Mouse (Mus musculus) thymus, adult 18-20 months (tissue): ENCODE data around the gene Olfr373.
"Not testable (repeated sequence)": the region's sequence is repeated elsewhere in the genome, so short reads cannot be mapped to it uniquely, and the experiment has no call there.

Experiments used
- DNase-seq, 2 experiments: peaks; one replicate each; pipeline ENCODE4 v3.0.0; 2022; ENCODE audit warnings: mixed read lengths in 2 of 2

The Olfr373 gene

GRCm38 (mm10) chr8:72082877-72083276, at the start of gene Olfr373:
Olfr373 (plus strand) TSS chr8:72083177.
- DNase-seq, result not testable (repeated sequence)

DNA sequence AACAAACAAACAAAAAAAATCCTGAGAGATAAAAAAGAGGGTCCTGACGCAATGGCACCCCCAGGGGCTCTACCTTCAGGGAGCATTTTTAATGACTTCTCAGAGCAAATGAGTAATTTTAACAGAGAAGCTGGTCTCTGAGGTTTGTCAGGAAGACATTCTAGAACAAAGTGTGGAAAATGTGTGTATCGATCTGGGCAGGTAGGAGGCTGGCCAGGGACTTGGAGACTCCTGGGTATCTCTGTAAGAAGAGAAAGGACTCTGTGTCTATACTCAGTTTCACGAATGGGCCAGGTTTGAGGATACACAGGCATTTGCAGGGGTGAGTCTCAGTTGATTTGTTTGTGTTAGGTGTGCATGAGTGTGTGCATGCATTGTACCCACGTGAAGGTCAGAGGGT, 42.1 kb upstream of the Olfr373 start, which contains the start of gene Olfr372:
Olfr372 (plus strand) TSS at position 301 of the 400 bp plus-strand sequence.
- DNase-seq, result not testable (repeated sequence)

DNA sequence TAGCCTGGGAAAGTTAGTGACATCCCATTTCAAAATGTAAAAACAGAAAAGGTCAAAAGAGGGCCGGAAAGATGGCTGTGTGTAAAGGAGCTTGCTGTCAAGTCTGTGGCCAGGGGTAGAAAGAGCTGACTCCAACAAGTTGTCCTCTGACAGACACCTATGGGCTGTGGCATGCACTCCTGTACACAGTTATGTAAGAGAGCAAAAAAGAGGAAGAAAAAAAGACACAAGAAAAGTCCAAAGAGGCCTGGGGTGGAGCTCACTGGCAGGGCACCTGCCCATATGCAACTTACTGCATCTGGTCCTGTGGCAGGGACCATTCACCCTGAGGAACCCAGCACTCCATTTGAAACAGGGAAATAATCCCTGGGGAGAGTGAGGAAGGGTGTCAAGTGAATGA, 40.5 kb upstream of the Olfr373 start:
- DNase-seq, result no peak

GRCm38 (mm10) chr8:72054633-72055032, 28.3 kb upstream of the Olfr373 start:
- not testable (repeated sequence) for DNase-seq

DNA sequence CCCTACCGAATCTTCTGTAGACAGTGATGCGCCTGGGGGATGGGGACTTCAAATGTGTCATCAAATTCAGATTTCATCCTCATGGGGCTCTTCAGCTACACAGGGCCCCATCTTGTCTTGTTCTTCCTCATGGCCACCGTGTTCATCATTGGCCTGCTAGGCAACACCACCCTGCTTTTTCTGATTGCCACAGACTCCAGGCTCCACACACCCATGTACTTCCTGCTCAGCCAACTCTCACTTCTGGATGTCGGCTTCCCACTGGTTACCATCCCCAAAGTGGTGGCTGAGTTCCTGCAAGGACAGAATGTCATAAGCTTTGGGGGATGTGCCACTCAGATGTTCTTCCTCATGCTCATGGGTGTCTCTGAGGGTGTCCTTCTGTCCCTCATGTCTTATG, 25.3 kb upstream of the Olfr373 start:
- DNase-seq, result not testable (repeated sequence)

DNA sequence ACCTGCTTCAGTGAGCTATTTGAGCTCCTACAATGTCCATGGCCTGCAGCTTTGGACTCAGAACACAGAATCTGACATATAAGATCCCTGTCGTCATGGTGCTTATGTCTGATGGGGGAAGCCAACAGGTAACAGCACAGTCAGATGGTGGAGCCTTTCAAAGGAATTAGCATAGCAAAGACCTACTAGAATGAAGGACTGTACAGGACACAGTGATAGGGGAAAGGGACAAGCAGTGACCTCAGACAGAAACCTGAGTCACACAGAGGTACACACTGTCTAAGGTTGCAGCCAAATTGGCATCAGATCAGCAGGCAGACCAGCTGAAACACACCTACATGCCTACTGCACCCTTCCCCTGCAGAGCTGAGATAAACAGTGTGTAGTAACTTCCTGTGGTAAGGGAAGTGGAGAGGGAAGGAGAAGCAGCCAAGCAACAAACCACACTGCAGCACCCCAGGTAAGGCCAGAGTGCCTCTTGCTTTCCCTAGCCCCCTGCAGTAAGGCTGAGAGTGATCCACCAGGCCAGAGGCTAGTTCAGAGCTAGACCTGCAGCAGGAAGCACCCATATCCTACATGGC, 16.1 kb upstream of the Olfr373 start:
- not testable (repeated sequence) for DNase-seq

GRCm38 (mm10) chr8:72084744-72085143, 1.8 kb downstream of the Olfr373 start:
- no peak for DNase-seq

DNA sequence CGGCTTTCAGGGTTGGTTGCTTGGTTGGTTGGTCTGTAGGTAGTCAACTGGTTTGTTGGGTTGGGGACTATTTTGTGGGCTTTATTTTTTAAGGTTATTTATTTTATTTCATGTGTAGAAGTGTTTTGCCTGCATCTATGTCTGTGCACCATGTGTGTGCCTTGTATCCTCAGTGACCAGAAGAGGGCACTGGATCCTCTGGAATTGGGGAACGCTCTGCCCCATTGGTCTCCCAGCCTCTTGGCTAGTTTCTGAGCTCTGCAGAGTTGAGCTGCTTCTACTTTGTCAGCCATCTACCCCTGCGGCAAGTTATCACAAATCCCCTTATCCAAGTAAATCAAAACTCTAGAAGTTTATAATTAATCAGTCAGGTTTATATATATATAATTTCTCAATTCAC, 4.6 kb downstream of the Olfr373 start:
- DNase-seq, result not testable (repeated sequence)

DNA sequence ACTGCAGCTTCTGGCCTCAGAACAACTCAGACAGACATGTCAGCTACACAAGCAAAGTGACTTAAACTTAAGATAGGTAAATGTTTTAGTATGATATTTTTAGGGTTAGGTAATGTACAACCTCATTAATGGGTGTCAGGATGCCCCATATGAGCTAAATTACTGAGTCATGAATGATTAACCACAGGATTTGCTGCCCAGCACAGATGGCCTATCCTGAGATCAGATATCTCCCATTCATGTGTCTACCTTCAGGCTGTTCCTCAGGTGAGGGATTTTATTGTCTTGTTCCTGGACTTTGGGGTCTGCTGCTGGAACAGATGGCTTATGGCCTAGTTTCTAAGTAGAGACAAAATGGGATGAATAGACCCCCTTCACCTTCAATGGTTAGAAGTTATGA, 13.7 kb downstream of the Olfr373 start:
- DNase-seq, result not testable (repeated sequence)

GRCm38 (mm10) chr8:72099377-72100103, 16.6 kb downstream of the Olfr373 start:
- peak in 1 of 2 experiments; percentile 5 for DNase-seq

GRCm38 (mm10) chr8:72105165-72105564, 22.2 kb downstream of the Olfr373 start:
- DNase-seq, result no peak

DNA sequence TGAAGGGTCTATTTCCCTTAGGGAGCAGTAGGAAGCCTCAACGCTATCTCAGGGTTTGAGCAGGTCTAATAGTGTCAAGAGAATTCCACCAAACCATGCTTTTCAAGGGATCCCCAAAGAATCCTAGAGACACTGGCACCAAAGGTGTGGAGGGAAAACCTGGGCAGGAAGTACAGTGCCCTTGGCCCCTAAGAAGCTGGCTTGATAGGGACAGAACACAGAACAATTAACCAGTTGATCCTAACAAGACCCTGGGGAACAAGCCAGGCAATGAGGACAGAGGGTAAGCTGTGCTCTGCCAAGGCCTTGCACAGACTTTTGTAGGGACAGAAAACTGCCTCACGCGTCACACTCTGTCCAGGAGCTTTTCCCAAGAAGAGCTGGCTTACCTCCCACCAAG, 23.8 kb downstream of the Olfr373 start, which contains the start of gene Olfr374:
Olfr374 (plus strand) TSS at position 301 of the 400 bp plus-strand sequence.
- no peak for DNase-seq

DNA sequence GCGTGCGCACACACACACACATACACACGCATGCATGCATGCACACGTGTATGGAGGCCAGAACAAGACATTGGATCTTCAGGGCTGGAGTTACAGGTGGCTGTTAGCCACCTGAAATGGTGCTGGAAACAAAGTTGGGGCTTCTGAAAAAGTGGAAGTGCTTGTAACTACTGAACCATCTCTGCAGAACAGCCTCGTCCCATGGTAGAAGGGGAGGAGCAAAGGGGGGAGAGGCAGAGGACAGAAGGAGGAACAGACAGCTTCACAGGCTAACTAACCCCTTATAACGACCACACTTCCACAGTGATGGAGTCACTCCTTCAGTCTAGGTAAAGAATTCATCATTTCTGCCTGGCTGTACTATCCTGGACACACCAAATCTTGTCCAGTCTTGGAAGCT, 27.9 kb downstream of the Olfr373 start:
- no peak for DNase-seq

DNA sequence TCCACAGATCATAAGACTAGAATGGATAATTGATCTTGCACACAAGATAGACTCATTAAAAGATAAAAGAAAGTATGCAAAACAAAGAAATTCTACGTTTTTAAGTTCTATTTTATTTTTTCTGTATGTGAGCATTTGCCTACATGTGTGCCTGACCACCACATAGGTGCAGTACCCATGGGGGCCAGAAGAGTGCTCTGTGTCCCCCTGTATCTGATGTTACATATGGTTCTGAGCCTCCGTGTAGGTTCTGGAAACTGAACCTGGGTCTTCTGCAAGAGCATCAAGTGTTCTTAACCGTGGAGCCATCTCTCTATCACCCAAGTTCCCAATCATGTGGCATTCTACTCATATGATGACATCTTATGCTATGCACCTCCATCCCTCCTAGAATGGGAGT, 29.5 kb downstream of the Olfr373 start:
- no peak for DNase-seq

DNA sequence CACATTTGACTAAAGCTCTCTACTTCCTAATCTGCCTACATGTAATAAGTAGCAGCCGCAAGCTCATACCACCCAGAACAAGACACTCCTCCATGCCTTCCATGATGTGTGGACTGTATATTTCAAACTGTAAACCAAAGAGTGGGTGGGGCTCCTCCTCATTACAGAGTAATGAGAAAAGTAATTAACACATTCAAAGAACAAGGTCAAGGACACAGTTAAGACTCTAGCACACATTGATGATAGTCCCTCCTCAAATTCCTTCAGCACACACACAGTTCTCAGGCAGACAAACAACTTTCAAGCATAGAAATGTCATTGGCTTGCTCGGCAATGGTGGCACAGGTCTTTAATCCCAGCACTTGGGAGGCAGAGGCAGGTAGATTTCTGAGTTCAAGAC, 32.2 kb downstream of the Olfr373 start:
- DNase-seq, result no peak

DNA sequence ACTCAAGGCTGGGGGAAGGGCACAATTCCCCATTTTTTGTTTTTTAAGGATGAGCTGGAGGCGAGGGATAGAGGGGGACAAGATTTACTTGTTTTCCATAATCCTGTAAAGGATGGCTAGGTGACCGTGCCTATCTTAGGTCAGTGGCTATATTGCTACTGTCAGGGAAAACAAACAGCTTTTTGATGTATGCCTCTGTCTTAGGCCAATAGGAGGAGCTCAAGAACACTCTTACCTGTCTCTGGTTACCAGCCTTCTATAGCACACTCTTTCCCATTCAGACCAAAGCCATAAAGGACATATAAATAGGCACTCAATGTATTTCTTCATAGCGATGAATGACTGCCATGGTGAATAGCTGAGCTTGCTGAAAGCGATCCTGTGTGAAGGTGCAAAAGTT, 35.6 kb downstream of the Olfr373 start:
- DNase-seq, result no peak

GRCm38 (mm10) chr8:72121486-72121885, 38.5 kb downstream of the Olfr373 start:
- not testable (repeated sequence) for DNase-seq

DNA sequence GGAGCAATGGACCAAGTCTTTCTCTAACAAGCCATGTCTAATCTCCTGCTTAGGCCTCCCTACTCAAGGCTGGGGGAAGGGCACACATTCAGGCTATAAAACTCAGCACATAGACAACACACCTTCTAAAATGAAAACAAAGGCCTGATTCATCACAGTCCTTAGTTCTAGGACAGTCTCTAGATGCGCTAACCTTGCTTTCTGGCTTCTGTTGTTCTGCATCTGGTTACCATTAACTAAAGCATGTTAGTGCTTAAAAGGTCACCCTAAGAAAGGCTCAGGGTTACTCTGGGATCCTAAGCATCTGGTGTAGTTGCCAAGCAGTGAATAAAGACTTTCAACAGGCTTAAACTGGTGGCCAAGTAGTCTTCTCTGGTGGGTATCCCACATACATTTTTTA, 39.0 kb downstream of the Olfr373 start:
- no peak for DNase-seq

DNA sequence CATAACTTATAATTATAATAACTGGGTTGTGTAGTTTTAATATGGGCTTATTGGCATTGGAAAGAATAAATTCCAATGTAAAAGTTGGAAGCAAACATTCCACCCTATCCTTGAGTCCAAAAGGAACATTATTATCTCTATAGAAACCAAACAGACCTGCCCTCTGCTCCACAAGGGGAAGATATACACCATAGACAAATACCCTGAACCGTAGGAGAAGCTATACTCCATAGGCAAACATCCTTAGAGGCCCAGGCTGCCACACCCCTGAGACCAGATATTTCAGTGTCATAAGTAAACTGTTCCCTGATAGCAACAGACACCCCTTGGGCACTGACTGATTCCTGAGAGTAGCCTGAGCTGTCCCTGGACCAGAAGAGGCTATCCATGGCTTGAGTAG, 44.9 kb downstream of the Olfr373 start:
- DNase-seq, result no peak

DNA sequence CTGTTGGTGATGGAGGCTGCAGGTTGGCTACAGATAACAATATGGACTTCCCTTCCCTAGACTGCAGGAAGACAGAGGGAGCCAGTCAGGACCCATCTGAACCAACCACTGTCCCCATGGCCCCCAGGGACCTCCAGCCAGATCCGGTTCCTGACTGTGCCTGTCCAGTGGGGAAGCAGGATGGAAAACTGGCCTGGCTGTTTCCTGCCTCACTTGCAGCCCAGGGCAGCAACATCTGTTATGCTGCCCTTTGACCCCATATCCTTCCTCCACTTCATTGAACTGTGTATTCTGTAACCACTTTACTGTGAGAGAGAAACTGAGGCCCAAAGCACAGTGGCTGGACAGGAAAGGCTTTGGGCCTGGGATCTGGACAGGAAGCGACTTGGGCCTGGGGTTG, 48.3 kb downstream of the Olfr373 start:
- DNase-seq, result no peak

- no peak for DNase-seq
Observed at GRCm38 (mm10) chr8:72131901-72132300, 48.9 kb downstream of the Olfr373 start.

DNA sequence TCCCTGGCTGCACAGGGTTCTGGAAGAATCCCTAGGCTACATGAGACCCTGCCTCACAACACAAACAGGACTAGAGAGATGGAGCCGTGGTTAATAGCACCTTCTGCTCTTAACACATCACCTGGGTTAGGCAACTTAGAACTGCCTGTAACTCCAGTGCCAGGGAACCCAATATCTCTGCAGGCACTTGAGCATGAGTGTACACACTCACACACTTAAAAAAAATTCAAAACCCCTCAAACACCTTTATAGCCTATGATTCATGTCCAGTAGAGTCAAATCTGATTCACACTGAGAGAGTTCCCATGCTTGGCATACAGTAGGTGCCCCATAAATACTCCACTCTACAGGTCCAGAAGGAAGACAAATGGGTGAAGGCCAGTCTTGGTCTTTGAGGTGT, 49.4 kb downstream of the Olfr373 start:
- no peak for DNase-seq

GRCm38 (mm10) chr8:72132891-72133290, 49.9 kb downstream of the Olfr373 start:
- DNase-seq, result no peak

DNA sequence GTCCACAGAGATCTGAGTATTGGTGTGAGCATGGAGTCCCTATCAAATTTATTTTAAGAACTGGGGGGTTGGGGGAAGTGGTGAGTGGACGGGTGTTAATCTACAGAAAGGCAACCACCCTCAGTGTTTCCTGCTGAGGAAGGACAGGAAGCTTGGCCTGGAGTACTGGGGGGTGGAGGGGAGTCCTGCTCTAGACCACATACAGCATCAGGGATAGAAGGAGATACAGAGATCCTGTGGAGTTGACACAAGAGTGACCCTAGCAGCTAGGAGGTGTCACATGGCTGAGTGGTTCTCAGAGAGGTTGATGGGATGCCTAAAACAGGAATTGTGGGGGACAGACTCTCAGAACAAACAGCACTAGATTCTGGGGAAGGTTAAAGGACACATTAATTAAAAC, 50.5 kb downstream of the Olfr373 start:
- no peak for DNase-seq
